Mouse (Mus musculus): ENCODE data around the gene Btbd10. TPM values are rescaled to one million over a fixed set of nuclear protein-coding genes. Genes with fewer than 3 reads are reported as not detected.

The Btbd10 gene
- total and polyA plus RNA-seq, 3 experiments, result 13.3 to 27.8 (median 15.4) TPM

- DNase-seq, result no peak
Observed at GRCm38 (mm10) chr7:113295077-113295890, 73.9 kb downstream of the Btbd10 start.

DNA sequence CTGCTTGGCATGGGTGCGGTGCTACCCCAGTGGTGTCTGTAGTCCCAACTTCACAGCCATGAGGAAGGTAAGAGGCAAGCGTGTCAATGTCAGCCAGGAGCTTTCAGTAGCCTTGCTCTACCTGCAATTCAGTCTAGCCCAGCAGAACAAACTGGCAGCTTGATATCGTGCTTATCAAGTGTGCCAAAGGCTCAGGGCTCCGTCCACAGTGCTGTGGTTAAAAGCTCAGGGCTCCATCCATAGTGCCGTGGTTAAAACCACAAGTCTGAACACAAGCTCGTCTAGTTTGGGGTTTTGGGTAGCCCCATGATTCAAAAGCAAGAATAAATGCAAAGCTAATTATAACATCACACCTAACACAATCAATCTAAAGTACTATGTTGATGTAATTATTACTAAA, 74.6 kb downstream of the Btbd10 start:
- no peak for DNase-seq

GRCm38 (mm10) chr7:113292193-113292592, 77.0 kb downstream of the Btbd10 start:
- DNase-seq, result no peak

DNA sequence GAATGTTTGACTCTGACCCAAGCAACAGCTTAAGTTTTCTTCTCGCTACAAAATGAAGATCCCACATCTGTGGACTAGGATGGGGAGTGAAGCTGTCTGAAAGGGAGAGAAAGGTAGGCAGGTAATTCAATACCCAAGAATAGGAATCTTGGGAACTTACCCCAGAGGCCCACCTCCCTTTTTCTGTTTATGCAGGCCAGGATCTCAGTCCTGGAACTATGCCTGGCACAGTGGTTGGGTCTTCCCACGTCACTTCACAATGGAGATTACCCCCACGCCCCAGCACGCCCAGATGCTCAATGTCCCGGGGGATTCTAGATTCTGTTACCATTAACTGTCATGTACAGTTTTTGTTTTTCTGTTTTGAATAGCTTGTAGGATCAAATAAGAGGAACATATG, 77.5 kb downstream of the Btbd10 start:
- no peak for DNase-seq

- DNase-seq, result no peak
Observed at GRCm38 (mm10) chr7:113289211-113289610, 80.0 kb downstream of the Btbd10 start.

DNA sequence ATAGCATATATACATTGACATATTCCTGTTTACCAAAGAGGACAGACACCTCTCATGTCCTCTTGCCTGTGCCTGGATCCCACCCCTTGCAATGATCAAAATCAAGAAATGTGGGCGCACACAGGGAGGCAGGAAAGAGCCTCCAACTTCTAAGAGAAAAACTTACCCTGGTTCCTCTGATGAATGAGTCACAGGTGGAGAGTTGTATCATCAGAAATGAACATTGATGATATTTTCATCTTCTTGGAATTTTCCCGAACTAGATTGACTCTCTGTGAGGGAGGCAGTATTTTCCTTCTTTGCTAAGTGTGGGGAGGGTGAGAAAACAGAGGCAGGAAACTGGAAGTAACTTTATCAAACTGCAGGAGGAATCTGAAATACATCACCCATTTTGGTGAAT, 83.8 kb downstream of the Btbd10 start:
- no peak for DNase-seq

DNA sequence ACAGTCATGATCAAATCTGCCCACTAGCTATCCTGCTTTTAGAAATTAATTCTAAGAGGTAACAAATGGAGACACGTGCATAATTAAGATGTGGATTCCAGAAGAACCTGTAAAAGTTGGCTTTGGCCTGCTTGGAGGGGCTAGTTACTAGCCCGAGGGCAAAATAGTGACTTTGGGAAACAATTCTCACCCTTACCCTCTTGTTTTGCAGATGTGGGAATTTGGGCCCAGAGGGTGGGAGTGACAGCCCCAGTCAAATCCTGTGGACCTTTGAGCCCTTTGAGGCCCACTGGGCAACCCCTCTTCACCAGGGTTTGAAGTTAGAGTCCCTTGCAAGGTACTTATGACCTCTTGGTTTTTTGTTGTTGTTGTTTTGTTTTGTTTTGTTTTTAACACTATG, 89.9 kb downstream of the Btbd10 start:
- DNase-seq, result no peak

- DNase-seq, result no peak
Observed at GRCm38 (mm10) chr7:113278493-113278892, 90.7 kb downstream of the Btbd10 start.

GRCm38 (mm10) chr7:113277245-113277644, 91.9 kb downstream of the Btbd10 start:
- no peak for DNase-seq

DNA sequence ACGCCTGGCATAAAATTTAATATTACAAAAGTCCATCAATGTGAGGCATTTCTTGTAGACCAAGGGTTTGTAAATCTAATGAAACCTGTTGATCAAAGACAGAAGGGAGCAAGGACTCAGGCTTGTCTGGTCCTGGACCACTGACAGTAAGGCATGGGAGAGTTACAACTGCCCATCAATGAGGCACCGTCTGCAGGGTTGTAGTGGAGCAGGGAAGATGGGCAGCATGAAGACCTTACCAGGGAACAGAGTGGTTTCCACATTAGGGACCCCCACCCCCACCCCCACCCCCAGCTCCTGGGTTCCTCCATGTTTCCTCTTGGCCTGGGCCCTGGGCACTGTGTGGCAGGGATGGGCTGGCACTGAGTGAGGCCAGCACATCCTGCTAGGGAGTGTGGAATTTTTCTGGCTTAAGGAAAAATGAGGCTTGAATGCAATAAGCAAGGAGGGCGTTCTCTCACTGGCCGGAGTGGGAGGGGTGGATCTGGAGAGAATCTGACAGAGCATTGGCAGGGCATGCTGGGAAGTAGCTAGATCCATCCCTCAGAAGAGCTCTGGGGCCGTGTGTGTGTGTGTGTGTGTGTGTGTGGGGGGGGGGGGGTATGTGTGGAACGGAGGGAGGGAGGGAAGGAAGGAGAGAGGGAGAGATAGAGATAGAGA, 96.7 kb downstream of the Btbd10 start:
- DNase-seq, result no peak

DNA sequence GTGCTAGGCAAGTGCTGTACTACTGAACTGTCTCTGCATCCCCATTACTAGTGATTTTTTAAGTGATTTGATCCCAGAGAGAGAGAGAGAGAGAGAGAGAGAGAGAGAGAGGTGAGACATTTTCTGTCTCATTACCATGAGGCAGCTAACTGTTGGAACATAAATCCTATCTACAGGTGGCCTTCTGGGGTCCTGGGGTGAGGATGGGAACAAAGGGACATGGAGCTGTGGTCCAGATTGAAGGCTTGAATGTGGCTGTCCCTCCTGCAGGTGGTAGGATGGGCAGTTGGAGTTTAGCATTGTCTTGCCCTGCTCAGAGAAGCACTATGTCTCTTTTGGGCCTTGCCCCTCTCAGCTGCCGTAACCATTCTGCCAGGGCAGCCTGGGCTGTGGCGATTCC, 98.2 kb downstream of the Btbd10 start:
- DNase-seq, result no peak

GRCm38 (mm10) chr7:113270551-113270950, 98.6 kb downstream of the Btbd10 start:
- no peak for DNase-seq

- no peak for DNase-seq
Observed at GRCm38 (mm10) chr7:113269921-113270320, 99.3 kb downstream of the Btbd10 start.

- no peak for DNase-seq
Observed at GRCm38 (mm10) chr7:113269081-113269480, 100.1 kb downstream of the Btbd10 start.

DNA sequence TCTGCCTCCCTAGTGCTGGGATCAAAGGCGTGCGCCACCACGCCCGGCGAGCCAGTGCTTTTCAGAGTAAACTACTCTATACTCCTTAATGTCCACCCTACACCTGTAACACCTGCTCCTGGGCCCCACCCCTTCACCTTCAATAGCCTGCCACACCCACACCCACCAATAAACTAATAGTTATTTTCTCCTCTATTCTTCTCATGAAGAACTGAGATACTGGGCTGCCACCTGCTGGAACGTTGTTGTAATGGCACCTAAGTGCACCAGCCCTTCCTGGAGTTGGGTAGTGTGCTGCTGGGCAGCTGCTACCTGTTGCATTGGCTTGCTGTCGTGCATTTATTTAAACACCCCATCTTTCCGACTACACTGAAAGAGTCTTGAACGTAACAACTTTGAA, 100.9 kb downstream of the Btbd10 start:
- peak; percentile 54 for DNase-seq

Other genes starting within 250 kb of the Btbd10 start
- gene Arntl, start 161.9 kb downstream of the Btbd10 start, total RNA-seq (2021), result 10 to 100 TPM; 10.3 to 58.8 TPM
- 3.4 and 5.4 TPM in 2 replicates for gene Arntl, start 161.9 kb downstream of the Btbd10 start, polyA plus RNA-seq (2012; rRNA removed)
- not detected for gene Pth, start 19.2 kb upstream of the Btbd10 start, total RNA-seq (2021)
- not detected in 2 replicates for gene Pth, start 19.2 kb upstream of the Btbd10 start, polyA plus RNA-seq (2012; rRNA removed)
- gene Far1, start 144.4 kb upstream of the Btbd10 start, total RNA-seq (2021), result 10 to 100 TPM; 44.2 to 51.0 TPM
- gene Far1, start 144.4 kb upstream of the Btbd10 start, polyA plus RNA-seq (2012; rRNA removed), result 1.3 and 2.9 TPM in 2 replicates